Mouse (Mus musculus): ENCODE measurements around the gene Klhl26. TPM values are rescaled to one million over a fixed set of nuclear protein-coding genes. Genes with fewer than 3 reads are reported as not detected.
"Not testable (repeated sequence)": the region's sequence is repeated elsewhere in the genome, so short reads cannot be mapped to it uniquely, and the experiment has no call there.

Klhl26 gene
- 18.7 and 20.8 TPM in 2 replicates for polyA plus RNA-seq (2015; fragmentation: Nextera tagmentation; extraction: Ambion mirVana)

DNA sequence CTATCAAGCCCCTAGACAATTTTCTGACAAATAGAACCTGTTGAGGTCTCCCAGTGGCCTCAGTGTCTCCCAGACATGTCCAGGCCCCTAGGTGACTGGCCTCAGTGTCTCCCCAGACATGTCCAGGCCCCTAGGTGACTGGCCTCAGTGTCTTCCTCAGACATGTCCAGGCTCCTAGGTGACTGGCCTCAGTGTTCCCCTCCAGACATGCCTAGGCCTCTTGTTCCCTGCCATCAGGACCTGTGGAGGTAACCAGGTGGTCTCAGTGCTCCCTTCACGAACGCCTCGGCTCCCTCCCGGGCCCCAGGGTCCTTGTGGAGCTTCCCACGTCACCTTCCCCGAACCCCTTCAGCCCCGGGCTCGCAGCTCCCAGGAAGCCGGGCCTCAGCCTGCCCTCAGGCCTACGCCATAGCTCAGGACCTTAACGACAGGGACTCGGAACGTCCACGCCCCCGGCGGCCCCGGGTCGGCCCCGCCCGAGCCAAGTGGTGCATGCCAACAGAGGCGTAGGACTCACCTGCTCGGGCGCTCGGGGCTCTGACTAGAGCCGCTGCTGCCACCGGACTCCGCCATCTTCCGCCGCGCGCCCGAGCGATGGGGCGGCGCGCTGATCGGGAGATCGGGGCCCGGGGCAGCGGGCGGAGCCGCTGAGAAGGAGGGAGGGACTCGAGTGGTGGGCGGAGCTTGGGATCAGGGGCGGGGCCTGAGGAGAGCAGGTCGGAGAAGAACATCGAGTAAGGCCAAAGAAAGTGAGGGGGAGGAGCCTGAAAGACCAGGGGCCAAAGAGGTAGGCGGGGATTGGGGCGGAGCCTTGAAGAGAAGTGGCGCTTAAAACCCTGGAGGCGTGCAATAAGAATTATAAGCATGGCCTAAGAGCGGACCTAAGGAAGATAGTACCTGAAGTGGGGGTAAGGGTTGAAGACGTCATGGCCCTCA is at the start of gene Klhl26:
Gene Klhl26 (minus strand): TSS at position 636 of the 936 bp plus-strand sequence.
- Histone ChIP-seq H3K36me3 (no peaks in the 10 kb centered on the region), H3K9ac (peak within 1 kb of the TSS; percentile 93), H3K9me3 (no peaks in the 10 kb centered on the region), H3K27ac (peak within 1 kb of the TSS; percentile 37), H3K4me2 (replicated peaks) (peak within 1 kb of the TSS; percentile 88), H3K27me3 (replicated peaks) (no peaks in the 10 kb centered on the region), H3K4me1 (replicated peaks) (peaks cover 15% of the 10 kb centered on the region; the same call in 1 of the 2 replicates), H3K4me3 (replicated peaks) (peak within 1 kb of the TSS; percentile 59)
- WGBS: under 1% methylated on average over 53 of the region's 53 CpGs
- ATAC-seq: peak; percentile 94

DNA sequence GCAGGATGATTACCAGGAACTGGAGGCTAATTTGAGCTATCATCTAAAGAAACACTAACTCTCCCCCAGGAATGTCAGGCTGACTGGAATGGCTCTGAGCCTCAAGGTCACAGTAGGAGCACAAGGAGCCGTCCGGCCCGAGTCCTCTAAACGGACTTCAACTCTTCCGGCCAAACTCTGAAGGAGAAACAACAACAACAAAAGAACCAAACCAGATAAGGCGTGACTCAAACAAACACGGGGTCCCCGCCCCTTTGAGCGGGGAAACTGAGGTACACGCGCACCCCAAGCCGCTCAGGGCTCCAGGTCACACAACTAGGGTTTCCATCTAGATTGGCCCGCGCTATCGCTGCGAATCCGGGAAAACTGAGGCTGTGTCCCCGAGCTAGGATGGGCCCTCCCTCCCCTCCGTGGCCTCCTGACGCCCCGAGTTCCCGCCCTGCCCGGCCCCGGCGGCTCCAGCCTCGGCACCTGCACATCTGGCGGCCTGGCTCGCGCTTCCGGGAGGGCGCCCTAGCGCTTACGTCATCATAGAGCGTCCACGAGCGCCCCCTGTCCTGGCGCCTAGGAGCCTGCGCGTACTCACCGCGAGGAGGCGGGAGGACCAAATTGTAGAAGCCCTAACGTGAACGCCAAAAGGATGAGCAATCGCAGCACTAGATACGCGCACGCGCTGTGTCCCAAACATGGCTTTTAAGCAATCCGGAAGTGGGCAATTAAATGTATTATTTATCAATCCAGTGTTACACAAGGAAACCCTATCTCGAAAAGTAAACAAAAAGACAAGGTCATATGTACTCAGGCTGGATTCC is 46.0 kb upstream of the Klhl26 start:
- WGBS: under 1% methylated on average over 49 of the region's 51 CpGs
- H3K4me1 ChIP-seq (replicated peaks): peaks cover 13% of the 10 kb centered on the region
- peak overlapping the region; percentile 83 for H3K27ac ChIP-seq
- H3K9ac ChIP-seq: peak overlapping the region; percentile 78
- no peaks in the 10 kb centered on the region for H3K27me3 ChIP-seq (replicated peaks)
- peak overlapping the region; percentile 61 for H3K4me3 ChIP-seq (replicated peaks)
- H3K9me3 ChIP-seq: no peaks in the 10 kb centered on the region
- H3K4me2 ChIP-seq (replicated peaks): peak overlapping the region; percentile 65
- ATAC-seq: peak; percentile 91
- H3K36me3 ChIP-seq: peaks cover 3% of the 10 kb centered on the region; the same call in 1 of the 2 replicates

DNA sequence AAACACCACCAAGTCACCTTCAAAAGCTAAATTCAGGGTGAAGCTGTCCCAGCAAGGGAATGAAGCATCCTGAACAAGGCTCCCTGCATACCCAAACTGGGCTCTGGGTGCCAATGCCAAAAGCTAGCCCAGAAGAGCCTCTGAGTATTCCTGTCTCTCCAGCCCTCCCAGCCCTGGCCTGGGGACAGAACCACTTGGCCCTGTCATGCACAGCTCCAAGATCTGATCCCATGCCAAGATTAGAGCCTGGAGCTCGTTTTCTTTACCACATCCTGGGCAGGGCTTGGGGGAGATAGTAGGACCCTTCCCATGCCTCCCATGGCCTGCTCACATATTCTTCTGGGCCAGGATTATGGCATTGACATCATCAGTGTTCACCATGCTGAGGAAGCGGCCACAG is 42.8 kb upstream of the Klhl26 start:
- H3K4me1 ChIP-seq (replicated peaks): peaks cover 8% of the 10 kb centered on the region; the same call in 1 of the 2 replicates
- H3K4me2 ChIP-seq (replicated peaks): no peak overlapping the region
- H3K27ac ChIP-seq: no peak overlapping the region
- ATAC-seq: no peak
- 54% methylated on average over 2 of the region's 2 CpGs for WGBS
- no peak overlapping the region for H3K9ac ChIP-seq
- no peaks in the 10 kb centered on the region for H3K9me3 ChIP-seq
- peaks cover 6% of the 10 kb centered on the region; the same call in 1 of the 2 replicates for H3K36me3 ChIP-seq
- no peak overlapping the region for H3K4me3 ChIP-seq (replicated peaks)
- no peaks in the 10 kb centered on the region for H3K27me3 ChIP-seq (replicated peaks)

DNA sequence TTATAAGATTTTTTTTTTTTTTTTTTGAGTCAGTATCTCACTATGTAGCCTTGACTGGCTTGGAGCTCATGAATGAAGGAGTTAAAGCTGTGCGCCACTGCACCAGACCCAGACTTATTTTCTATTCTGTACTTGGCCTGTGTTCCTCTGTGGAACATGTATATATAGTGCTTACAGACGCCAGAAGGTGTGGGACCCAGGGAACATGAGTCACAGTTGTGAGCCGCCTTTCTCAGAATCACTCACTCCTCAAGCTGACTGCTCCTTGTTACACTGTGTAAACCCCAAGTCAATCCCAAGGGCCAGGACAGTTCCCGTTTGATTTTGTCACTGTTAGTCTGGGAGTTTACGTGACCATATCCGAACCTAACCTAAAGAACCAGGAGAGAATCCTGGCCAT is 42.3 kb upstream of the Klhl26 start:
- Histone ChIP-seq H3K36me3 (peaks cover 6% of the 10 kb centered on the region; the same call in 1 of the 2 replicates), H3K27me3 (replicated peaks) (no peaks in the 10 kb centered on the region), H3K9me3 (no peaks in the 10 kb centered on the region), H3K4me1 (replicated peaks) (peaks cover 8% of the 10 kb centered on the region; the same call in 1 of the 2 replicates), H3K4me2 (replicated peaks) (no peak overlapping the region), H3K27ac (no peak overlapping the region), H3K4me3 (replicated peaks) (no peak overlapping the region), H3K9ac (no peak overlapping the region)
- 91% methylated on average over 6 of the region's 6 CpGs for WGBS
- ATAC-seq: no peak

DNA sequence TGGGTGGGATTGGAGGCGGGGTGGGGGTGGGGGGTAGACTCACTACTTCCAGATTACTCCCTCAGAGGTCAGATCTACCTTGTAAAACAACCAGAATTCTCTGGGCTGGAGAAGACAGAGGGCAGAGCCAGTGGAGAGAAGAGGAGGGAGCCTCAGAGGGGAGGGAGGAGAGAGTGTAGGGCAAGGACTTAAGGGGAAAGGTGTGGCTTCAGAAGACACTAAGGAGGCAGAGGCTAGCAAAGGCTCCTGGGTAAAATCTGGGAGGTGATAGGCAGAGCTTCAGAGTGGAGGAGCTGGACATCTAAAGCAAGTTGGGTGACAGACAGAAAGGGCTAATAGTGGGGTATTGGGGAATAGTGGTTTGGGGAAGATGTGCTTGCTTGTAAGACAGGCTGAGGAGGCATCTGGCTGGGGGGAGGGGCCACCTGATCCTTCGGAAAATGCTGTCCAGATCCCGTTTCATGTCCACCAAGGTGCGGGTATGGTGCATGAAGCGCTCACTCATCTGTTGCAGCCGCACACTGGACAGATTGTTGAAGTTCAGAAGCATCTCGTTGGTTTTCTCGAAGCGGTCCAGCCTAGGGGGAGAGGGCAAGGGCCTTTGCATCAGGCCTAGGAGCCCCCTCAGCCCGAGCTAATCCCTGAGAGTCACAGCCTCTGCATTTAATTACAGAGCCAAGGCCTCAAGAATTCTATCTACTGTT is 41.3 kb upstream of the Klhl26 start:
- H3K9ac ChIP-seq: no peak overlapping the region
- no peak overlapping the region for H3K4me3 ChIP-seq (replicated peaks)
- peaks cover 10% of the 10 kb centered on the region; the same call in 1 of the 2 replicates for H3K4me1 ChIP-seq (replicated peaks)
- ATAC-seq: no peak
- no peak overlapping the region for H3K4me2 ChIP-seq (replicated peaks)
- 76% methylated on average over 10 of the region's 10 CpGs for WGBS
- H3K36me3 ChIP-seq: peaks cover 13% of the 10 kb centered on the region; the same call in 1 of the 2 replicates
- no peaks in the 10 kb centered on the region for H3K9me3 ChIP-seq
- no peak overlapping the region for H3K27ac ChIP-seq
- H3K27me3 ChIP-seq (replicated peaks): no peaks in the 10 kb centered on the region

DNA sequence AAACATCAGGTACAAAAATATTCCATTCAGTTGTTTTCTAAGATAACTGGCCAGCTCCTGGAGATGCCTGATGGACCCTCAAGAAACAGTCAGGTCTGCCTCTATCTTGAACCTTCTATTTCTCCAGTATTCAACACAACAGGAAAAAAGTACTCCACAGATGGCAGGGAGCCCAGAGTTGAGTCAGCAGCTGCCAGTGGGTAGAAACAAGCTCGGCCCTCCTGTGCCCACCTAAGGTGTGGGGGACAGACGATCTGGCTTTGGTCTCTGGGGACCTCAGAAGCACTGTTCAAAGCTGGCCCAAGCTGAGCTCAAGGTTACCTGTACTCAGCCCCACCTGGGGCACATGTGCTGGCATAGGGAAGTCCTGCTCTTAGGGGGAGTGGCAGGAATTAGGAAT is 36.7 kb upstream of the Klhl26 start:
- Histone ChIP-seq H3K4me3 (replicated peaks) (no peak overlapping the region), H3K4me2 (replicated peaks) (no peak overlapping the region), H3K9me3 (no peaks in the 10 kb centered on the region), H3K36me3 (peaks cover 17% of the 10 kb centered on the region; the same call in 1 of the 2 replicates), H3K27ac (no peak overlapping the region), H3K27me3 (replicated peaks) (no peaks in the 10 kb centered on the region), H3K9ac (no peak overlapping the region), H3K4me1 (replicated peaks) (peaks cover 21% of the 10 kb centered on the region)
- ATAC-seq: no peak
- 56% methylated on average over 2 of the region's 2 CpGs for whole genome bisulfite sequencing

DNA sequence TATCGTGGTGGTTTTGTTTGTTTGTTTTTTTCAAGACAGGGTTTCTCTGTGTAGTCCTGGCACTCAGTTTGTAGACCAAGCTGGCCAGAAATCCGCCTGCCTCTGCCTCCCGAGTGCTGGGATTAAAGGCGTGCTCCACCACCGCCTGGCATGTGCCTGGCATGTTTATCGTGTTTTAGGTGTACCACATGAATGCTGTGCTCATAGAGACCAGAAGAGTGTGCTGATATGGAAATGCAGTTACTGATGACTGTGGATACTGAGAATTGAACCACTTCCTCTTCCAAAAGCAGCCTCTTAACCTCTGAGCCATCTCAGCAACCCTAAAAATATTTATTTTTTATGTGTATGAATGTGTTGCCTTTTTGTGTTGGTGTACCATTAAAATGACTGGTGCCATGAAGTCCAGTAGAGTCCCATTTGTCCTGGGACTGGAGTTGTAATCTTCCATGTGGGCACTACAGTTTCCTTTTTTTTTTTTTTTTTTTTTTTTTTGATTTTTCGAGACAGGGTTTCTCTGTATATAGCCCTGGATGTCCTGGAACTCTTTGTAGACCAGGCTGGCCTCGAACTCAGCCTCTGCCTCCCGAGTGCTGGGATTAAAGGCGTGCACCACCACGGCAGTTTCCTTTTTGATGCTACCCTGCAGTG is 35.6 kb upstream of the Klhl26 start:
- Histone ChIP-seq H3K27me3 (replicated peaks) (no peaks in the 10 kb centered on the region), H3K4me3 (replicated peaks) (no peak overlapping the region), H3K9me3 (no peaks in the 10 kb centered on the region), H3K9ac (no peak overlapping the region), H3K27ac (no peak overlapping the region), H3K4me1 (replicated peaks) (peaks cover 26% of the 10 kb centered on the region), H3K36me3 (peaks cover 24% of the 10 kb centered on the region), H3K4me2 (replicated peaks) (no peak overlapping the region)
- 92% methylated on average over 11 of the region's 11 CpGs for WGBS
- ATAC-seq: no peak

DNA sequence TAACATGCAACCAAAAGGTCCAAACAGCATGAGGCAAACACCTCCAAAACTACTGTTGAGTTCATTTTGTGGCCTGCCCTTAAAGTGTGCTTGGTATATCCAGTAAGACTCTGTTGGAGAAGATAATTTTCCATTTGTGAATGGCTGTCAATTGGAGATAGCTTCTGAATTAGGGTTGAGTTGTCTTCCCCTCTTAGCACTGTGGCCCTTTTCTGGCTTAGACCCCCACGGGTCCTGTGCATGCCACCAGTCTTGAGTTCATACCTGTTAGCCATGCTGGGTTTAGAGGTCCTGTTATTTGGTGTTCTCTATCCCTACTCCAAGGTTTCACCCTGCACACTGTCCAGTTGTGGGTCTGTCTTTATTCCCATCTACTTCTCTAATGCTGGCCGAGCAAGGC is 35.0 kb upstream of the Klhl26 start:
- Histone ChIP-seq H3K4me2 (replicated peaks) (no peak overlapping the region), H3K27ac (no peak overlapping the region), H3K27me3 (replicated peaks) (no peaks in the 10 kb centered on the region), H3K9me3 (no peaks in the 10 kb centered on the region), H3K4me3 (replicated peaks) (no peak overlapping the region), H3K36me3 (peaks cover 25% of the 10 kb centered on the region), H3K9ac (no peak overlapping the region), H3K4me1 (replicated peaks) (peaks cover 26% of the 10 kb centered on the region)
- 98% methylated on average over 2 of the region's 2 CpGs for WGBS
- no peak for ATAC-seq

DNA sequence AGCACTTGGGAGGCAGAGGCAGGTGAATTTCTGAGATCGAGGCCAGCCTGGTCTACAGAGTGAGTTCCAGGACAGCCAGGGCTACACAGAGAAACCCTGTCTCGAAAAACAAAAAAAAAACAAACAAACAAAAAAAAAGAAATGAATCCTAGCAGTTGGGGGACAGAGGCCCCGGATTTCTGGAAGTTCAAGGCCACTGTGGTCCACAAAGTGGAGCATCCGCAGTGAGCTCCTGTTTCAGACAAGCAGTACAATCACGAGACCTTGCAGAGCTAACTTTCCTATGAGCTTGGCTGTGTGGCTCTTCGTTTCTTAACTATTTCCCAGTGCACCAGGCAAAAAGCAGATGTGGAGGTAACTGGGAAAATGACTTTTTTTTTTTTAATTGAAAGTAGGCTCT is 34.4 kb upstream of the Klhl26 start:
- not testable (repeated sequence) for H3K9me3 ChIP-seq; H3K27me3 ChIP-seq (replicated peaks); ATAC-seq; H3K9ac ChIP-seq
- 75% methylated on average over 6 of the region's 6 CpGs for WGBS
- H3K4me3 ChIP-seq (replicated peaks): peak overlapping the region; percentile 97
- H3K36me3 ChIP-seq: peaks cover 22% of the 10 kb centered on the region
- H3K27ac ChIP-seq: 0 out of 2 replicates have a peak overlapping the region, but pooled peaks have one; percentile 10
- H3K4me1 ChIP-seq (replicated peaks): peaks cover 26% of the 10 kb centered on the region
- H3K4me2 ChIP-seq (replicated peaks): peak overlapping the region; percentile 79

DNA sequence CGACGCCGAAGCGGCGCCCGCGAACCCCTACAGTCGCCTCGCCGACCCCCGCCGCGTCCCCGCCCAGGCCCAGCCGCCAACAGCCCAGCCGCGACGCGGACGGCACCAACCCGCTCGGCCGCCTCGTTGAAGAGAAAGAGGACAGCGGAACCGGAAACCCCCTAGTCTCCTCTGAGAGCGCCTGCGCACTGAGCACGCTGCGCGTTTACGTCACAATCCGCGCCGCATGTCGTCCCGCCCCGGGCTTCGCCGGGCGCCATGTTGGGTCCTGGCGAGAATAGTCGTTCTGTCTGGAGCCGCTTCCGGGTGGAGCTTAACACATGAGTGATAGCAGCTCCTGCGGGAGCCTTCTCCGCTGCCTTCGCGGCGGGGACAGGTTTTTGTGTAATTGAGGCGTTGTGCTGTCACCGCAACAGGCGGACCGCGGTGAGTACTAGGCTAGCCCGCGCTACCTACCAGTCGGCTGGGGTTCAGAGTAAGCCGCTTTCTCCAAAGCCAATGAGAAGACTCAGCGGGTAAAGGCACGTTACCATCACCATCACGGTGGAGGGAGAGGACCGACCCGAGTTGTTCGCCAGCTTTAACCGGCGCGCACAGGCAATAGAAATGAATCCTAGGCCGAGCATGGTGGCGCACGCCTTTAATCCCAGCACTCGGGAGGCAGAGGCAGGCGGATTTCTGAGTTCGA is 33.6 kb upstream of the Klhl26 start, which contains the start of gene Uba52:
Gene Uba52 (minus strand): TSS at position 574 of the 688 bp plus-strand sequence.
- Histone ChIP-seq H3K4me2 (replicated peaks) (peak within 1 kb of the TSS; percentile 79), H3K4me1 (replicated peaks) (peaks cover 34% of the 10 kb centered on the region), H3K9me3 (no peaks in the 10 kb centered on the region), H3K36me3 (peaks cover 22% of the 10 kb centered on the region), H3K27me3 (replicated peaks) (no peaks in the 10 kb centered on the region), H3K9ac (peak within 1 kb of the TSS; percentile 99), H3K27ac (peak within 1 kb of the TSS; percentile 98), H3K4me3 (replicated peaks) (peak within 1 kb of the TSS; percentile 97)
- WGBS: under 1% methylated on average over 74 of the region's 74 CpGs
- ATAC-seq: peak; percentile 86

Data from intestine, embryonic 15.5 days (tissue).